Mouse (Mus musculus) heart, postnatal 0 days (tissue): ENCODE measurements around the gene Bcl6b. TPM values are rescaled to one million over a fixed set of nuclear protein-coding genes. Genes with fewer than 3 reads are reported as not detected.

ENCODE experiments used
- ATAC-seq: fragments of 200-750 bp; cut with Nextera tagmentation; 2 replicates; pipeline ENCODE4 v1.8.0; 2017; ENCODE audit warnings: low read depth, moderate number of reproducible peaks, moderate library complexity; ENCODE audit not compliant: insufficient read depth
- DNase-seq: peaks from one replicate; pipeline ENCODE4 v3.0.0-alpha.2; 2016; ENCODE audit warnings: low spot score
- H3K27ac ChIP-seq: fragments of 300-500 bp; sonication (generic); 2 replicates; pipeline ENCODE4 v1.5.1; 2014; ENCODE audit warnings: low read depth, mild to moderate bottlenecking
- H3K27me3 ChIP-seq: fragments of 300-500 bp; sonication (generic); 2 replicates; pipeline ENCODE4 v1.6.1; 2014; ENCODE audit warnings: low read length, mixed read lengths; ENCODE audit not compliant: control insufficient read depth, insufficient read depth
- H3K36me3 ChIP-seq: fragments of 300-500 bp; sonication (generic); replicated peaks from 2 replicates; pipeline ENCODE4 v1.6.1; 2014; ENCODE audit warnings: low read length, mixed read lengths; ENCODE audit not compliant: control insufficient read depth, insufficient read depth
- H3K4me1 ChIP-seq: fragments of 300-500 bp; sonication (generic); 2 replicates; pipeline ENCODE4 v1.6.1; 2014; ENCODE audit warnings: antibody characterized with exemption; ENCODE audit not compliant: control insufficient read depth, insufficient read depth
- H3K4me2 ChIP-seq: fragments of 300-500 bp; sonication (generic); 2 replicates; pipeline ENCODE4 v1.6.1; 2014; ENCODE audit warnings: low read depth, mild to moderate bottlenecking, low read length, moderate library complexity
- H3K4me3 ChIP-seq: fragments of 300-500 bp; sonication (generic); 2 replicates; pipeline ENCODE4 v1.5.1; 2014; ENCODE audit warnings: low read depth, low read length
- H3K9ac ChIP-seq: fragments of 300-500 bp; sonication (generic); replicated peaks from 2 replicates; pipeline ENCODE4 v1.6.1; 2014; ENCODE audit warnings: low read depth, low read length, mixed read lengths
- H3K9me3 ChIP-seq: fragments of 300-500 bp; sonication (generic); replicated peaks from 2 replicates; pipeline ENCODE4 v1.6.1; 2016; ENCODE audit warnings: low read length; ENCODE audit not compliant: control insufficient read depth
- CTCF ChIP-seq: IDR thresholded peaks from 2 replicates; pipeline ENCODE4 v1.5.1; 2016; ENCODE audit warnings: antibody characterized with exemption, control low read depth, low read depth
- EP300 ChIP-seq: IDR thresholded peaks from 2 replicates; pipeline ENCODE4 v1.6.1; 2016; ENCODE audit warnings: antibody characterized with exemption, low read depth
- WGBS: fragments of 180-500 bp; shearing (Covaris S2); extraction: QIAGEN DNeasy Blood & Tissue Kit; methylation state at CpG from one replicate; pipeline ENCODE4 v1.1.7; 2014; 5-methylcytosine and 5-hydroxymethylcytosine counted together
- polyA plus RNA-seq: library from polyadenylated mRNA; unstranded; fragments of >200 nt; fragmentation: Nextera tagmentation; extraction: Ambion mirVana; gene quantifications from 2 replicates; pipeline ENCODE4 v1.2.1, GENCODE M21; 2015
- total RNA-seq: library from RNA; depleted of rRNA; stranded (reverse); fragments of >200 nt; gene quantifications from 2 replicates; pipeline ENCODE4 v1.2.3, GENCODE M21; 2014; ENCODE audit warnings: low replicate concordance

Bcl6b gene
- total and polyA plus RNA-seq, 2 experiments from 2014 or later = 12.8 to 16.8 TPM

DNA sequence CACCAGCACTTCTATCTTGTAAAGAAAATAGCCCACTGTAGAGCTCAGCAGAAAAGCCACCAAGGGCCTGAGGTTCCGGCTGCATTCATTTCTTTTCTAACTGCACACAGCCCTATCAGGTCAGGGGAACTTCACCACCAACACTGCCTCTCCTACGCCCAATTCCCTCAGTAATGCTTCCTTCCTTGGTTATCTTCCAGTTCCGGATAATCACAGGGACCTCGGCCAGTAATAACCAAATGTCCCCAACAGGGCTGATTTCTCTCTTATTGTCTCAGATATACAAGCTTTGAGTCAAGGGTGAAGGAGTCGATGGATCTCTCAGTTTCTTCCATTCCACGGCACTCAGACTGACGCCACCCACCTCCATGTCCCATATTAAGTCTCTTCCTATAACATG, 22.3 kb downstream of the Bcl6b start:
- Histone ChIP-seq H3K9me3 (no peaks in the 10 kb centered on the region), H3K9ac (no peak overlapping the region), H3K27ac (no peak overlapping the region), H3K27me3 (peaks cover 9% of the 10 kb centered on the region), H3K36me3 (no peaks in the 10 kb centered on the region), H3K4me2 (no peak overlapping the region), H3K4me1 (no peaks in the 10 kb centered on the region), H3K4me3 (no peak overlapping the region)
- no peak for DNase-seq
- TF ChIP-seq EP300 (no peak), CTCF (no peak)
- ATAC-seq = 0 out of 2 replicates have a peak, but pooled peaks have one; percentile 44
- WGBS = 53% methylated on average over 7 of the region's 7 CpGs

GRCm38 (mm10) chr11:70206801-70207200, 22.8 kb downstream of the Bcl6b start:
- TF ChIP-seq CTCF (no peak), EP300 (no peak)
- no peak overlapping the region for H3K27ac ChIP-seq
- no peaks in the 10 kb centered on the region for H3K9me3 ChIP-seq
- no peak overlapping the region for H3K4me2 ChIP-seq
- no peak for ATAC-seq
- H3K9ac ChIP-seq = no peak overlapping the region
- no peak for DNase-seq
- H3K36me3 ChIP-seq = no peaks in the 10 kb centered on the region
- H3K27me3 ChIP-seq = peaks cover 5% of the 10 kb centered on the region; the same call in 1 of the 2 replicates
- no peak overlapping the region for H3K4me3 ChIP-seq
- no peaks in the 10 kb centered on the region for H3K4me1 ChIP-seq
- WGBS = 60% methylated on average over 2 of the region's 2 CpGs

DNA sequence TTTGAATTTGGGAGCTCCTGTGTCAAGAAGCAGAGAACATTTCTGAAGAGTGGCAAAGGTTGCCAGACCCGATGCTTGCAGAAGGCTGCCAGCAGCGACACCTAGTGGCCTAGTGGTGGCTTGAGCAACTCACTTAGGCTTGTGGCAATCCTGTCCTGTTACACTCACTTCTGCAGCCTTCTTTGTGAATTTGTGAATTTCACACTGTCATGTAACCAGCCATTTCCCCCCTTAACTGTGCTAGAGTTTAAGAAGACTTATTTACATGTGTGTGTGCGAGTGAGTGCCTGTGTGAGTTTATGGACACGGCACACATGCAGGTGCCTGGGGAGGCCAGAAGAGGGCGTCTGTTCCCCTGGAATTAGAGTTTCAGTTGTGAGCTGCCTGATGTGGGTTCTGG, 27.9 kb downstream of the Bcl6b start:
- Histone ChIP-seq H3K4me1 (no peaks in the 10 kb centered on the region), H3K36me3 (no peaks in the 10 kb centered on the region), H3K4me2 (no peak overlapping the region), H3K4me3 (no peak overlapping the region), H3K27ac (no peak overlapping the region), H3K9ac (no peak overlapping the region), H3K27me3 (peaks cover 8% of the 10 kb centered on the region; the same call in 1 of the 2 replicates), H3K9me3 (no peaks in the 10 kb centered on the region)
- WGBS = 34% methylated on average over 5 of the region's 5 CpGs
- DNase-seq (peak; percentile 75), ATAC-seq (peak; percentile 49; the same call in 1 of the 2 replicates)
- no peak for TF ChIP-seq EP300
- TF ChIP-seq CTCF = peak; percentile 82

DNA sequence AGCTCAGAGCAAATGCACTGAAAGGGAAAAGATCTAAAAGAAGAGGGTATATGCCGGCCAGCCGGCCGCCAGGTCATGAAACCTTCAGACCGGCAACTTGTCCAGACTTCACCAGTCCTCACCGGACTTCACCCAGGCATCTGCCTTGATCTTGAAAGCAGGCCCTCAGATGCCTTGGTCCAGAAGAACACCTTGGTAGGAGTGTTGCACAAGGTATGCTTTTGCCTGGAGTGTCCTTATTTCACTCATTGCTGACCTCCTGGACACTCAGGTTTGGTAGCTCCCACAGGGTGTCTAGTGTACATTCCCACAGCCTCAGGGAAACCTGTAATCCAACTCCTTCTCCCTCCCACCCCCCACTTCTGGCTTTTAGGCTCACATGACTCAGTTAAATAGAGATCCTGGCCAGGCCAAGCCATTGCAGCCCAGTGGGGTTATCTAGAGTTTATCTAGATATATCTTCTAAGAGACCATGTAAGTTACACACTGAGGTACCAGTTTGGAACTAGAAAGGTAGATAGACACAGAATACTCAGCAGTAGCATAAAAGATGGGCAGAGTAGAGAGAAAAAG, 29.5 kb downstream of the Bcl6b start:
- 85% methylated on average over 5 of the region's 5 CpGs for WGBS
- Histone ChIP-seq H3K9ac (no peak overlapping the region), H3K27ac (no peak overlapping the region), H3K4me2 (no peak overlapping the region), H3K27me3 (peaks cover 5% of the 10 kb centered on the region; the same call in 1 of the 2 replicates), H3K36me3 (no peaks in the 10 kb centered on the region), H3K4me3 (no peak overlapping the region), H3K4me1 (no peaks in the 10 kb centered on the region), H3K9me3 (no peaks in the 10 kb centered on the region)
- no peak for ATAC-seq
- TF ChIP-seq CTCF = no peak
- no peak for TF ChIP-seq EP300
- DNase-seq = no peak

DNA sequence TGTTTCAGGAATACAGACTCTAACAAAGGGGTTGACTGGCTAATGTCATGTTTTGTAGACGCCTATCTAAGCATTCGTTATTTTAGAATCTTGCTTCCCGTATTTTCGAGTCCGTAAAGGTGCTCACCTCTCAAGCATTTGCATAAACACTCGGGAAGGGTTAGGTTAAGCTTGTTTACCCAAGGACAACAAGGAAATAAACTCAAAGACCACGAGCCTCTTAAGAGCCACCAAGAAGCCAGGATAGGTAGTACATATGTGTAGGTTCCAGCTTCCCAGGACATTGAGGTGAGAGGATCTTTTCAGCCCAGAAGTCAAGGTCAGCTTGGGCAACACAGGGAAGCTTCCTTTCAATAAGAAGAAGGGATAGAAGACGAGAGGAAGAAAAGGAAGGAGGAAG, 30.5 kb downstream of the Bcl6b start:
- H3K27ac ChIP-seq = no peak overlapping the region
- no peaks in the 10 kb centered on the region for H3K4me1 ChIP-seq
- ATAC-seq (no peak), DNase-seq (no peak)
- no peak overlapping the region for H3K9ac ChIP-seq
- 76% methylated on average over 8 of the region's 8 CpGs for WGBS
- H3K9me3 ChIP-seq = no peaks in the 10 kb centered on the region
- no peak overlapping the region for H3K4me2 ChIP-seq
- TF ChIP-seq EP300 = no peak
- no peak for TF ChIP-seq CTCF
- peaks cover 5% of the 10 kb centered on the region; the same call in 1 of the 2 replicates for H3K27me3 ChIP-seq
- no peaks in the 10 kb centered on the region for H3K36me3 ChIP-seq
- H3K4me3 ChIP-seq = no peak overlapping the region

DNA sequence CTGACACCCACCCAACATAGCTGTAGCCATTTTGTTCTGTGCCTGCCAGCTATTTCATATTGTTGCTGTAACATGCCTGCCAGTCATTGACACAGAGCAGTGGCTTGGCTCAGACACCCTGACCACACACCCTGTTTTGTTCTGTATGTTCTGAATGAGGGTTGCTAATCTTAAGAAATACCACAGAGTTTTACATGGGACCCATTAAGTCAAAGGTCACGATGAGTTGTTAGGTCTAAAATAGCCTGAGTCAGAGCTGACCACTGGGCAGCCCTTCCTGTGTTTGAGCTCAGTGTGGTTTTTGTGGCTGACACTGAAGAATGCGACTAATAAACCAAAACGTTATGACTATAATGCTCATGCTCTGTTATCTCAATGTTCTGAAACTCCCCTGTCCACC, 31.3 kb downstream of the Bcl6b start:
- no peak overlapping the region for H3K4me3 ChIP-seq
- no peak overlapping the region for H3K27ac ChIP-seq
- WGBS = 78% methylated on average over 3 of the region's 3 CpGs
- TF ChIP-seq CTCF (no peak), EP300 (no peak)
- no peak for ATAC-seq
- H3K27me3 ChIP-seq = peaks cover 5% of the 10 kb centered on the region; the same call in 1 of the 2 replicates
- no peaks in the 10 kb centered on the region for H3K36me3 ChIP-seq
- no peak for DNase-seq
- no peaks in the 10 kb centered on the region for H3K4me1 ChIP-seq
- H3K9me3 ChIP-seq = no peaks in the 10 kb centered on the region
- no peak overlapping the region for H3K4me2 ChIP-seq
- H3K9ac ChIP-seq = no peak overlapping the region
